Mouse (Mus musculus) lung, adult 18-20 months (tissue): Measurements from ENCODE around the gene Pappa2.
A peak's percentile ranks its signal among the peaks of the same experiment; 100 is the strongest.

ENCODE experiments used
- DNase-seq, 2 experiments: peaks; one replicate each; pipeline ENCODE4 v3.0.0; 2022; ENCODE audit warnings: mixed read lengths in 2 of 2

Pappa2 gene

DNA sequence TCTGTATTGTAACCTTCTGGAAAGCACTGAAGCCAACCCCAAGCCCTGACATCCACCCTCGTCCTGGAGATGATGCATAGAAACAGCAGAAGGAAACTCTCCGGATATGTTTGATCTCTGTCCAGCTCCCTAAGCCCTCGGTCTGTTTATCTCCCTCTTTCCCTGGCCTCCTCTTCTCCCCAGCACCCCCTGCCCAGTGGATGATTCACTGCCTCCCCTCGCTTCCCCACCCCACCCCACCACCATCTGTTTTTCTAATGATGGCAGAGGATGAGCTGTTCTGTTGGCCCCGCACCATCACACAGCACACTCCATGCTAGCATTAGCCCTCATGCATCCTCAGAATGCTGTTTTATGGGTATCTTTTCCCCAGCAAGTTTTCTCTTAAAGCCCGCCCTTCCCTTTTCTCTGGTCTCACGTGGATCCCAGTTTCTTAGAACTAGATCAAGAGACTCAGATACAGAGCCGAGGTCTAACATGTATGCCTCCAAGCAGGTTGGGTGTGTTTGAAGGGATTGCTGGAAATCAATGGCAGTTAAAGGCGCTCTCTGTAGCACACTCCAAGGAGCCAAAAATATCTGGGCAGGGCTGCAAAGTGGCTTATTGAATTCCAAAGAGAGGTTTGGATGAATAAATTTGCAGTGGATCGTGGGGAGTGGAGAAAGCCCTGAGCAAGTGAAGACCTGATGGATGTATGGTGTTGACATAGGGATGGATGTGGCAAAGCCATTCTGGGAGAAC lies 231.8 kb downstream of the Pappa2 start:
- no peak for DNase-seq

DNA sequence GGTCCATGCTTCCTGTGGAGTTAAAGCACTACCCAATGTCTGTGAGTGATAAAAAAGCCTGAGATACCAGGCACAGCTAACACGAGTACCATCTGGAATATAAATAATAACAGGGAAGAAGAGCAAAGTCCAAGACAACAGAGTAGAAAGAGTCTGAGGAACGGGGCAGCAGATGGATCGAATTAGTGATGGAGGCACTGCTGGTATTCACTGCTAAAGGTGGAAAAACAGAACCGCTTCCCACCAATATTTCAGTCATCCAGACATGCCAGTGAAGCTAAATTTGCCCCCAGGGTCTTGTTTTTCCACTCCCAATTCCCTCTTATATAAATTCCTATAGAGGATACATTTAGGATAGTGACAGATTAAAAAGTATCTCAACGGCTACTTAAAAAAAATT lies 238.8 kb downstream of the Pappa2 start:
- no peak for DNase-seq

DNA sequence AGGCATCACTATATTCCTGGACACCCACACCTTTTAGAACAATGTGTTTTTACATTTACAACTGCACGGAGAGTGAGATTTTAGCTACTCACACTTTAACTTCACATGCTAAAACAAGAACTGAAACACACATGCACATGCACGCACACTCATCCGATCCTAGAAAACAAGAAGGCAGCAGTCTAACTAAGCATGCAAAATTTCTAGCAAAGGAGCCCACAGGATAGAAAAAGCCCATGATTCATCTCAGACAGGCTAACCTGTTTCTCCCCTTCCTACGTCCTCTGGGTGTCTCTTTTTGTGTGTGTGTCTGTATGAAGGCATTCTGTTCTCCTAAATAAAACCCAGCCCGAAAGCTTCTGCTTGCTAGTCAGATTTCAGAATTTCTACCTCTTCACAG lies 239.3 kb downstream of the Pappa2 start:
- no peak for DNase-seq

- no peak for DNase-seq
Measured at GRCm38 (mm10) chr1:158740161-158740766, 240.0 kb downstream of the Pappa2 start.

DNA sequence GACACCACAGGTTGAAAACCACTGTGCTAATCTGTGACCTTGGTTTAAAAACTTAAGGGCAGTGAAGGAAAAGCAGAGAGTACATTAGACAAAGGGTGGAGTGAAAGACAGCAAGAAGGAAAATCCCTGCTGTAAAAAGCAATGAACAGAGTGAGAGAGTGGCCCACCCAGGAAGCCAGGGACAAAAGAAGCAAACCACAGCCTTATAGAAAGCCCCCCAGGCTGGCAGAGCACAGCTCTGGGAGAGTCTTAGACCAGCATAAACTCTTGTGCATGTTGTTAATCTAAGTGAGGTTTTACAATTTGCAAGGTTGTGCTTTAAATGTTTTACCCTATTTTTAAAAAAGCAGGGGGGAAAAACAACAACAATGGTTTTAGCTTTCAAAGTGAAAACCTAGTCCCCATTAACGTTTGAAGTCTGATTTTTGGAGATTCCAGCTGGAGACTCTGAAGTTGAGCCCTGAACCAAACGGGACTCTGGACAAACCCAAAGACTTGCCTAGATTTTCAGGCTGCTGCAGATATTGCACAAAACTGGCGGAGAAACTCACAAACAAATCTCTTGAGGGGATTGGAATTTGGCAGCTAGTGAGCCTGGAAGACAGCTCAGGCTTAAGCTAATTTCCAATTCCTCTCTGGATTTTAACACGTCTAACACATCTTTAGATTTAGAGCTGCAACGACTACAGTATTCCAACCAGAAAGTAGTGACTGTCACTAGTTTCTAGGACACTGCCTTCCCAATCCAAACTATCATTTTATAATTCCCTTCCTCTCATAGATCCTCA lies 241.0 kb downstream of the Pappa2 start:
- DNase-seq = peak in 1 of 2 experiments; percentile 2

DNA sequence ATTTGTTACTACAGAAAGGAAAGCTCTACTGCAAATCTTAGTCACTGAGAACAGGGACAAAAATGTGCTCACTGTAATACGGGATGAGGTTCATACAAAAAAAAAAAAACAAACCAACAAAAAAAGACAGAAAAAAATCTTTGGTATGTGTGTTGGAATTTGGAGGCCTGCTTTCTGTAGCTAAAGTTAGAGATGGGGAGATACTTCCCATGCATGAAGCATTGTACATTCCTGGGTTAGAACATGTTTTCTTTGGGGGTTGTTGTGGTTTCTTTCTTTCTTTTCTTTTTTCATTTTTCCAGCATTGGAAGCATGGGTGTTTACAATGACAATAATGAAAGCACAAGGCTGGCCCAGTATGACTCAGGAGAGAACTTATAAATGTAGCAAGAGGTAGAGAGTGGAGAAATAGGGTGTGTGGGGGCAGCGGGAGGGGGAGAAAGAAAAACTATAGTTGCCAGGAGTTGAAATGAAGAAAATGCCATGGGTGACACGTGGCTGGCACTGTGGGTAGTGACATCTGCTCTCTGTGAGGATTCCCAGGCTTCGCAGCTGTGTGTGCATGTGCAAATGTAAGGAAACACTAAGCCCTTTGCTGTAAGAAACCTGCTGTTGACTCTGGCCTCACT lies 247.3 kb downstream of the Pappa2 start:
- no peak for DNase-seq

GRCm38 (mm10) chr1:158713301-158714095 lies 266.8 kb downstream of the Pappa2 start:
- DNase-seq = peak; percentile 2 to 12

DNA sequence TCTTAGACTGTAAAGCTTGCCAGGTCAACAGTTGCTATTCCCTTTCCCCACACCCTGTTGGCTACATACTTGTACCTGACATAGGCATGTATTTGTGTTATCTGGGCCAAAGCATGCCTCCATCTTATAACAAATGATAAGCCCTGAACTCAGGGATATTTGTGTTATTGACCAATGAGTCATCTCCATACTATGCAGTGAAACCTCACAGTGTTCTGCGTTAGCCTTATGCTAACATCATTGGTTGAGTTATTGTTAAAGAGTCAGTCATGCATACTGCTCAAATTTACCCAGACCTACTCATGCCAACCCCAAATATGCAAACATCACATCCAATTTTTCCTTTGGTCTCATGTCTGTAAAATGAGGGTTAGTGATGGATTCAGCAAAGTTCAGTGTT lies 279.0 kb downstream of the Pappa2 start:
- DNase-seq = no peak

DNA sequence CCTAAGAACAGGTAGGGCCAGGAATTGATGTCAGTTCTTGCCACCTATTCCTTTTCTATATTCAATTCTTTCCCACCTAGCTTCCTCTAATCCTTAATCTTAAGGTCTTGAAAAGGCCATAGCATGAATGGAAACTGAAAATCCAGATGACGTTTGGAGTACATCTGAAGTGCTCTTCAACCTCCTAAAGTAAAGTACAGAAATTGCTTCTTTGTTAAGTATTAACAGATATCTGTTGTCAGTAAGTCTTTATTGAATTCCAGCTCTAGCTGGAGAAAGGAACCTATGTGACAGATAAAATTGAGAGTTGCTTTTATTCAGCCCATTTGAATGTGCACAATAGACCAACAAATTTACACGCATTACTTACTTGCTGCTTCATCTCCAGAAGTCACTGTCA lies 280.1 kb downstream of the Pappa2 start:
- DNase-seq = no peak

GRCm38 (mm10) chr1:158699276-158699675 lies 281.0 kb downstream of the Pappa2 start:
- DNase-seq = peak; percentile 62 to 66

GRCm38 (mm10) chr1:158697859-158698569 lies 282.3 kb downstream of the Pappa2 start:
- no peak for DNase-seq

GRCm38 (mm10) chr1:158697423-158697822 lies 282.9 kb downstream of the Pappa2 start:
- no peak for DNase-seq

DNA sequence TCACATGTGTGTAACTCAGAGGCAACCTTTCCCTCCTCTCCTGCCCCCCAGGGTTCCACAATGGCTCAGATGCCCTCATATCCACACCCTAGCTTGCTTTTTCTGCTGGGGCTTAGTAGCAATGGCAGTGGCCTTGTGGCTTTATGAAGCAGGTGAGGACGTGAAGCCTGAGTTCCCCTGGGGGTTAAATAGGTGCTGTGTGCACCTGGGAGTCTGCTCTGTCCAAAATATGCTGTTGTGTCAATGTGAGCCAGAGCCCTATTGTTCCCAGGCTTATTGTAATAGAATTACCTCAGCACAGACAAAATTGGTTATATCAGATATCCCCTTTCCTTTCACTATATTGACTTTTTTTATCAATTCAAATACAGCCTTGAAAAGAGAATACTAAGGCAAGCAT lies 292.6 kb downstream of the Pappa2 start:
- no peak for DNase-seq

GRCm38 (mm10) chr1:158669971-158670592 lies 310.2 kb downstream of the Pappa2 start:
- peak; percentile 39 to 50 for DNase-seq

GRCm38 (mm10) chr1:158666001-158666400 lies 314.3 kb downstream of the Pappa2 start:
- DNase-seq = no peak
